In genomic region chr2:93353725-93354124, GRCm38 (mm10) we compare ENCODE assay signal across 1 mouse cellular context.
TF ChIP-seq lines count a peak whose summit lies in the region.

No protein-coding gene starts in this region.

TF ChIP-seq in MEL, 35 proteins besides CTCF, POLR2A, EP300 and RAD21 (continued from another document):
- TF ChIP-seq USF2 (IDR thresholded peaks at IDR 0.05; ENCODE audit: borderline replicate concordance in 1 of 2, insufficient read depth in 1 of 2, low read depth in 1 of 2, low read length in 2 of 2): no peak
- no peak for TF ChIP-seq JUND (IDR thresholded peaks at IDR 0.05; ENCODE audit: low read depth, low read length)
- TF ChIP-seq ZKSCAN1 (IDR thresholded peaks at IDR 0.05; ENCODE audit: low read depth, low read length): no peak
- TF ChIP-seq GABPA (IDR thresholded peaks at IDR 0.05; ENCODE audit: low read depth, low read length): no peak
- peak; percentile 90 for TF ChIP-seq GATA1 (IDR thresholded peaks at IDR 0.05; ENCODE audit: low read depth, low read length)
- no peak for TF ChIP-seq MXI1 (IDR thresholded peaks at IDR 0.05; ENCODE audit: low read depth, low read length)
- TF ChIP-seq NELFE (IDR thresholded peaks at IDR 0.05; ENCODE audit: low read depth, low read length): no peak
- TF ChIP-seq POLR2AphosphoS2 (IDR thresholded peaks at IDR 0.05; ENCODE audit: low read length): no peak
- peak; percentile 100 for TF ChIP-seq TCF12 (IDR thresholded peaks at IDR 0.05; ENCODE audit: low read depth, low read length)
- TF ChIP-seq MAFK (IDR thresholded peaks at IDR 0.05; ENCODE audit: borderline replicate concordance, low read depth, low read length): no peak; the same call in 1 of the 2 replicates
